Mouse (Mus musculus): Measurements from ENCODE around the gene Spns1.

DNA sequence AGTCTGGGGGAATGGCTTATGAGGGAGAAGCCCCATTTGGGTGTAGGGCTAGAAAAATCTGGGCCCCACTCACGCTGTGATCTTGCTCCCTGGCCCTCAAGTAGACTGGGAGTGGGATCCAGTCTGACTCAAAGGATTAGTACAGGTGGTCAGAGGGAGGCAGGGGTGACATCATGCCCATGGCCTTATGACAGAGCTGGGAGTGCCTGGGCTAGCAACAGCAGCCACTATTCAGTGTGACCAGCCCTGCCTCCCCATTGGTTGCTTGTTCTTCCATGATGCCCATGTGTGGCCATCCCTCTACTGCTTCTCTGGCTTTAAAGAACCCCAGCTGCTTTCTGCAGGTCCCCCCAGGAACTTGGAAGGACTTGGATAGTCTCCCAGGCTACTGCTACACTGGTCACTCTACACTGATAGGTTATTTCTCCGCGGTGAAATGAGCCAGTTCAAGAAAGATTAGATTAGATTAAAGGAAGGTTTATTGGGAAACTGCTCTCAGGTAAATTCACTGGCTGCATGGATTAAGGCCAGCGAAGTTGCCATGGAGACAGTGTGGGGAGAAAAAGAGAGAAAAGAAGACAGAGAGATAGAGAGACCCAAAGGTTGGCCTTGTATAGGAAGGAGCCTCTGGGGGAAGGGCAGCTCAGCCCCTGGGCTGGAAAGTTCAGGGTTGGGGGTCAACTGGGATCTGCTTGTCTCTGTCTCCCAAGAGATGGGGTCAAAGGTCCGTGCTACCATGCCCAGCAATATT, 21.2 kb downstream of the Spns1 start:
- TF ChIP-seq MAFK (IDR thresholded peaks at IDR 0.05; ENCODE audit: insufficient replicate concordance, low read length) (no peak), JUND (conservative IDR thresholded peaks at IDR 0.05; ENCODE audit: low read depth, low read length) (no peak), MAX (IDR thresholded peaks at IDR 0.05; ENCODE audit: low read length) (no peak), MXI1 (IDR thresholded peaks at IDR 0.05; ENCODE audit: low read depth, low read length) (no peak), ETS1 (conservative IDR thresholded peaks at IDR 0.05; ENCODE audit: low read depth, low read length) (no peak)
